Mouse (Mus musculus): ENCODE data around the gene Idnk.
A peak's percentile ranks its signal among the peaks of the same experiment; 100 is the strongest.

Idnk gene

GRCm38 (mm10) chr13:58192146-58192545, 34.7 kb downstream of the Idnk start:
- DNase-seq (ENCODE audit: low spot score in 2 of 2) = no peak

DNA sequence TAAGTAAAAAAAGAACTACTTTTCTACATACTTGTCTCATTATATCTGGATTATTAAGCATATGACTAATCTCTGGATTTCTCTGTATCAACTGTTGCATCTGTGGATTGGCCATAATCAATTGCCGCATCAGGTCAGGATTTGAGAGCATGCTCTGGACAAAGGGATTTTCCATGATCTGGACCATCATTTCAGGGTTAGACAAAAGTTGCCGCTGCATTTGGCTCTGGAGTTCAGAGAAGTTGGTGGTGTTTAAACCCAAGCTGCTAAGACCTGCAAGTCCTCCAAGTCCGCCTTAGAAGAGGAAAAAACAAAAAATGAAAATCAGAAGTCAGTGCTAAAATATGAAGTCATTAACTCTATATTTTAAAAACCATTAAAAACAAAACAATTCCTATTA, 35.8 kb downstream of the Idnk start:
- no peak for DNase-seq (ENCODE audit: low spot score in 2 of 2)

GRCm38 (mm10) chr13:58194908-58195307, 37.5 kb downstream of the Idnk start:
- no peak for DNase-seq (ENCODE audit: low spot score in 2 of 2)

DNA sequence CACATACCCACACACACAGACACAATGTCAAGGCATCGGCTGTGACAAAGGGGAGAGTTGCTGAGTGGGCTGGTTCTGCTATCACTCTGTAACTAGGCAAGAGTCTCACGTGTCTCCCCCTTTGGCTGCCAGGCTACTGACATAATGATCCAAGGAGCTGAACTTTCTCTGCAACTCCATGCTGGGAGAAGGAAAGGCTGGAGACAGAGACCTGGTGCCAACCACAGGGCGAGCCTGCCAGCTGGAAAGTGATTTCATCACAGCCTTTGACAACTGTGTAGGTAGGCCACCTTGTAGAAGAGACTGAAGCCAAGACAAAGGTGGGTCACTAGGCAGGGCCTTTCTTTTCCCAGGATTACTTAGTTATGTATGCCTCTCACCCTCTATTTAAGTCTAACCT, 39.8 kb downstream of the Idnk start:
- no peak for DNase-seq (ENCODE audit: low spot score in 2 of 2)

GRCm38 (mm10) chr13:58197981-58198640, 40.7 kb downstream of the Idnk start:
- DNase-seq (ENCODE audit: low spot score in 2 of 2) = no peak

- no peak for DNase-seq (ENCODE audit: low spot score in 2 of 2)
These were observed 43.9 kb downstream of the Idnk start for GRCm38 (mm10) chr13:58201343-58201742.

DNA sequence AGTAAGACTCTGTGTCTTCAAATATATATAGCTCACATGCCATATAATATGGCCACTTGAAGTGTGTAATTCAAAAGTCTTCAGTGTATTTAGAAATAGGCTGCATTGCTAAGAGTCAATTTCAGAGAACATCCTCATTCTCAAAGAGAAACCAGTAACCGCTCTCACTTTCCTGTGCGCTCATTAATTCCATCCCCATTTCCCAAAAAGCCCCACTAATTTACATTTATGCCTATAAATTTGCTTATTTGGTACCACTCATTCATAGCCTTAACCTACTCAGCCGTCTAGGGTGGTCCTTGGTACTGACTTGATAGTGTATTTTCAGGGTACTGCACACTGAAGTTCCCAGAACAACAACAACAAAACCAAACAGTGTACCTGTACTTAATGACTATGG, 44.5 kb downstream of the Idnk start:
- DNase-seq (ENCODE audit: low spot score in 2 of 2) = no peak

DNA sequence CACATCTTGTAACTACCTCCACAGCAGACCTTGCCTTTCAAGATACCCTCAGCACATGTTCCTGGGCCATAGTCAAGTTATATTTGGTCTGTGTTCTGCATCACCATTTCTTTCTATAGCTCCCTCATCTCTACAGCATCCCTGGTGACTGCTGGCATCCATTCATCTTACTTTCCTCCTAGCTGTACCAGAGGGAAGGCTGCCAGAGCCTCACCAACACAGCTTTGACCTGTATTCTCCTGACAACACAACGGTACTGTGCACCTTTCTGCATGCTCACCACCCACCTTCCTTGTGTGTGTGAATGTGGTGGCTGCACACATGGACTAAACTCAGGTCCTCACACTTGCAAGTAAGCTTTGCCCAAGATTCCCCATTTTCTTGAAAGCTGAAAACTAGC, 45.5 kb downstream of the Idnk start:
- peak in 1 of 2 experiments; percentile 35 for DNase-seq (ENCODE audit: low spot score in 2 of 2)

- DNase-seq (ENCODE audit: low spot score in 2 of 2) = no peak
These were observed 46.8 kb downstream of the Idnk start for GRCm38 (mm10) chr13:58204202-58204601.

- no peak for DNase-seq (ENCODE audit: low spot score in 2 of 2)
These were observed 47.5 kb downstream of the Idnk start for GRCm38 (mm10) chr13:58204986-58205385.

GRCm38 (mm10) chr13:58206084-58206483, 48.6 kb downstream of the Idnk start:
- DNase-seq (ENCODE audit: low spot score in 2 of 2) = no peak

DNA sequence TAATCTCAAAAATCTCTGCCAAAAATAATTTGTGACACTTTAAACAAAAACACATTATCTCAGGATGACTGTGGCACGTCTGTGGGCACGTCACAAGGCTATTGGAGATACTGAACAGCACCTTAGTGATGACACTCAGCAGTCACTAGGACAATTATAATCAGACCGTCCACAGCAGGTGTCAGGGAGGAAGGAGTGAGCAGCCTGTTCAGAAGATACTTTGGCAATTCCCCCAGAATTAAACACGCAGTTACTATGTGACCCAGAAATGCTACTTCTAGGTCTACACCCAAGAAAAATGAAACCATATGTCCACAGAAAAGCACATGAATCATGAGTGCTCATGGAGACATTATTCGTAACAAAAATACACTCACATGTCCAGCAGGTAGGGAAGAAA, 53.0 kb downstream of the Idnk start:
- no peak for DNase-seq (ENCODE audit: low spot score in 2 of 2)

DNA sequence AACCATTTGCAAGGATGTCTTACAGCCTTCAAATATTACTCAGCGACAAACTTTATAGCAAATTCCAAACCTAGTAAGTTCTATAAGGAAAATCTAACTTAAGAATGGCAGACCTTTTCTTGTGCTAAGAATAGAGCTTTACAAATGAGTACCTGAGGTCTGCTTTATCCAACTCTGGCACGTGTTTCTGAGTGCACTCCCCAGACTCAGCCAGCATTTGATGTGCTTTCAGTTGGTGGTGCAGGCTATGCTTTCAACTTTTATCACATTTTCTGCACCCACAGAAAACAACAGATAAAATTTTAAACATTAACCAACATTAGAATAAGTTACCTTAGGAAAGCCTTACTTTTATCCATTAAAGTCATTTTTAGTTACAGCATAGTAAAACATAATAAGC, 55.1 kb downstream of the Idnk start:
- no peak for DNase-seq (ENCODE audit: low spot score in 2 of 2)

DNA sequence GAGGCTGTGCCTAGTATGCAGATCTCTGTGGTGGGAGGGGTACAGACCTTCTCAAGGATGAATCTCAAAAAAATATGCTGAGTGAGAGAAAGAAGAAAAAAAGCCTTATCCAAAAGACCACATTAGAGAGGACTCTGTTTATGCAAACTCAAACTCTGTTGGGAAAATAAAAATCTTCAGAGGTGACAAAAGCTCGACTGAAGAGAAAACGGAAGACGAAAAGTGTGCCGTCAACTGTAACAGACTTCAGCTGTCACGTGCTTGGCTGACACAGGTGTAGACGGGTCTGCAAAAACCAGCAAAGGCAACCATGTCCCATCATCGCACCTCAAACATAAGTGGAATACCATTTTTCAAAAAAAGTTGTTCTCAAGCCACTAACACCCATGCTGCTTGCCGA, 56.4 kb downstream of the Idnk start:
- no peak for DNase-seq (ENCODE audit: low spot score in 2 of 2)
